Mouse (Mus musculus) limb, embryonic 13.5 days (tissue): Measurements from ENCODE around the gene Cfap20. TPM values are rescaled to one million over a fixed set of nuclear protein-coding genes. Genes with fewer than 3 reads are reported as not detected.

Source experiments
- ATAC-seq: fragments of 200-750 bp; cut with Nextera tagmentation; 2 replicates; pipeline ENCODE4 v1.8.0; 2017; ENCODE audit warnings: low read depth, moderate number of reproducible peaks, moderate TSS enrichment; ENCODE audit not compliant: low FRiP score
- H3K27ac ChIP-seq: fragments of 300-500 bp; sonication (generic); 2 replicates; pipeline ENCODE4 v1.5.1; 2015; ENCODE audit warnings: inconsistent platforms, mild to moderate bottlenecking, moderate library complexity
- H3K27me3 ChIP-seq: fragments of 300-500 bp; sonication (generic); 2 replicates; pipeline ENCODE4 v1.6.1; 2015; ENCODE audit warnings: mild to moderate bottlenecking, inconsistent platforms
- H3K36me3 ChIP-seq: fragments of 300-500 bp; sonication (generic); 2 replicates; pipeline ENCODE4 v1.6.1; 2015; ENCODE audit warnings: inconsistent platforms, mild to moderate bottlenecking, moderate library complexity
- H3K4me1 ChIP-seq: fragments of 300-500 bp; sonication (generic); 2 replicates; pipeline ENCODE4 v1.6.1; 2015; ENCODE audit warnings: inconsistent platforms
- H3K4me2 ChIP-seq: fragments of 300-500 bp; sonication (generic); replicated peaks from 2 replicates; pipeline ENCODE4 v1.6.1; 2015; ENCODE audit warnings: inconsistent platforms, mild to moderate bottlenecking, moderate library complexity
- H3K4me3 ChIP-seq: fragments of 300-500 bp; sonication (generic); 2 replicates; pipeline ENCODE4 v1.5.1; 2015; ENCODE audit warnings: moderate library complexity, mild to moderate bottlenecking, inconsistent platforms
- H3K9ac ChIP-seq: fragments of 300-500 bp; sonication (generic); 2 replicates; pipeline ENCODE4 v1.6.1; 2015; ENCODE audit warnings: mild to moderate bottlenecking, inconsistent platforms
- H3K9me3 ChIP-seq: fragments of 300-500 bp; sonication (generic); 2 replicates; pipeline ENCODE4 v1.6.1; 2016; ENCODE audit warnings: inconsistent platforms
- WGBS: fragments of 180-500 bp; shearing (Covaris S2); methylation state at CpG from one replicate; pipeline ENCODE4 v1.1.7; 2015; 5-methylcytosine and 5-hydroxymethylcytosine counted together
- polyA plus RNA-seq: library from polyadenylated mRNA; unstranded; fragments of >200 nt; fragmentation: Nextera tagmentation; extraction: Ambion mirVana; gene quantifications from 2 replicates; pipeline ENCODE4 v1.2.1, GENCODE M21; 2015

Cfap20 gene
- polyA plus RNA-seq, 1 experiment from 2014 or later, result 154 TPM

GRCm38 (mm10) chr8:95435930-95436329 lies 1.3 kb upstream of the Cfap20 start:
- H3K9ac ChIP-seq, result no peak overlapping the region
- H3K4me1 ChIP-seq, result peaks cover 22% of the 10 kb centered on the region
- H3K4me2 ChIP-seq, result no peak overlapping the region
- no peak overlapping the region for H3K27ac ChIP-seq
- no peak overlapping the region for H3K4me3 ChIP-seq
- H3K36me3 ChIP-seq, result no peaks in the 10 kb centered on the region
- 93% methylated on average over 3 of the region's 3 CpGs for WGBS
- no peak for ATAC-seq
- H3K27me3 ChIP-seq, result no peaks in the 10 kb centered on the region
- H3K9me3 ChIP-seq, result no peaks in the 10 kb centered on the region

- Histone ChIP-seq H3K27ac (no peak overlapping the region), H3K36me3 (no peaks in the 10 kb centered on the region), H3K9me3 (no peaks in the 10 kb centered on the region), H3K4me1 (peaks cover 25% of the 10 kb centered on the region), H3K4me2 (no peak overlapping the region; the same call in 1 of the 2 replicates), H3K27me3 (no peaks in the 10 kb centered on the region), H3K4me3 (peak overlapping the region; percentile 95; the same call in 1 of the 2 replicates), H3K9ac (no peak overlapping the region)
- no peak for ATAC-seq
- 88% methylated on average over 9 of the region's 9 CpGs for WGBS
These were observed 802 bp upstream of the Cfap20 start for GRCm38 (mm10) chr8:95435471-95435870.

GRCm38 (mm10) chr8:95434233-95434632 lies 436 bp downstream of the Cfap20 start:
- no peaks in the 10 kb centered on the region for H3K36me3 ChIP-seq
- H3K4me2 ChIP-seq, result peak overlapping the region; percentile 91
- peak; percentile 60 for ATAC-seq
- no peaks in the 10 kb centered on the region for H3K27me3 ChIP-seq
- H3K4me3 ChIP-seq, result peak overlapping the region; percentile 95
- H3K9ac ChIP-seq, result peak overlapping the region; percentile 93
- H3K4me1 ChIP-seq, result peaks cover 37% of the 10 kb centered on the region
- under 1% methylated on average over 25 of the region's 25 CpGs for WGBS
- peak overlapping the region; percentile 87 for H3K27ac ChIP-seq
- H3K9me3 ChIP-seq, result no peaks in the 10 kb centered on the region

- Histone ChIP-seq H3K4me1 (peaks cover 46% of the 10 kb centered on the region), H3K27ac (no peak overlapping the region), H3K27me3 (no peaks in the 10 kb centered on the region), H3K9me3 (no peaks in the 10 kb centered on the region), H3K36me3 (no peaks in the 10 kb centered on the region), H3K9ac (peak overlapping the region; percentile 93), H3K4me3 (peak overlapping the region; percentile 95), H3K4me2 (peak overlapping the region; percentile 91)
- 65% methylated on average over 4 of the region's 4 CpGs for WGBS
- ATAC-seq, result no peak
These were observed 1.5 kb downstream of the Cfap20 start for GRCm38 (mm10) chr8:95433124-95433523.

- Histone ChIP-seq H3K36me3 (no peaks in the 10 kb centered on the region), H3K9me3 (no peaks in the 10 kb centered on the region), H3K27me3 (no peaks in the 10 kb centered on the region), H3K4me3 (peak overlapping the region; percentile 95; the same call in 1 of the 2 replicates), H3K4me2 (peak overlapping the region; percentile 91), H3K9ac (peak overlapping the region; percentile 93; the same call in 1 of the 2 replicates), H3K4me1 (peaks cover 53% of the 10 kb centered on the region), H3K27ac (no peak overlapping the region)
- WGBS, result 80% methylated on average over 3 of the region's 3 CpGs
- no peak for ATAC-seq
These were observed 2.2 kb downstream of the Cfap20 start for GRCm38 (mm10) chr8:95432471-95432870.

GRCm38 (mm10) chr8:95429945-95430344 lies 4.7 kb downstream of the Cfap20 start:
- no peaks in the 10 kb centered on the region for H3K36me3 ChIP-seq
- ATAC-seq, result no peak
- 40% methylated on average over 3 of the region's 3 CpGs for WGBS
- 0 out of 2 replicates have a peak overlapping the region, but pooled peaks have one; percentile 17 for H3K4me2 ChIP-seq
- H3K4me3 ChIP-seq, result no peak overlapping the region
- 0 out of 2 replicates have a peak overlapping the region, but pooled peaks have one; percentile 11 for H3K27ac ChIP-seq
- no peaks in the 10 kb centered on the region for H3K9me3 ChIP-seq
- H3K27me3 ChIP-seq, result no peaks in the 10 kb centered on the region
- no peak overlapping the region for H3K9ac ChIP-seq
- H3K4me1 ChIP-seq, result peaks cover 62% of the 10 kb centered on the region

- Histone ChIP-seq H3K4me1 (peaks cover 53% of the 10 kb centered on the region), H3K9me3 (no peaks in the 10 kb centered on the region), H3K27ac (peak overlapping the region; percentile 53), H3K9ac (0 out of 2 replicates have a peak overlapping the region, but pooled peaks have one; percentile 1), H3K4me3 (no peak overlapping the region), H3K27me3 (no peaks in the 10 kb centered on the region), H3K36me3 (peaks cover 5% of the 10 kb centered on the region), H3K4me2 (peak overlapping the region; percentile 28; the same call in 1 of the 2 replicates)
- 36% methylated on average over 12 of the region's 12 CpGs for WGBS
- ATAC-seq, result no peak
These were observed 6.8 kb downstream of the Cfap20 start for GRCm38 (mm10) chr8:95427594-95428535.

- WGBS, result 71% methylated on average over 2 of the region's 2 CpGs
These were observed 7.8 kb downstream of the Cfap20 start for GRCm38 (mm10) chr8:95426781-95427281.

GRCm38 (mm10) chr8:95424682-95425081 lies 10.0 kb downstream of the Cfap20 start:
- H3K4me3 ChIP-seq, result no peak overlapping the region
- no peak overlapping the region for H3K9ac ChIP-seq
- H3K4me1 ChIP-seq, result peaks cover 33% of the 10 kb centered on the region
- H3K27me3 ChIP-seq, result no peaks in the 10 kb centered on the region
- H3K36me3 ChIP-seq, result peaks cover 36% of the 10 kb centered on the region
- no peaks in the 10 kb centered on the region for H3K9me3 ChIP-seq
- H3K4me2 ChIP-seq, result no peak overlapping the region
- ATAC-seq, result no peak
- 93% methylated on average over 7 of the region's 7 CpGs for WGBS
- no peak overlapping the region for H3K27ac ChIP-seq

More at GRCm38 (mm10) chr8:95426781-95427281, 7.8 kb downstream of the Cfap20 start:
- no peak overlapping the region for H3K9ac ChIP-seq
- H3K36me3 ChIP-seq, result peaks cover 15% of the 10 kb centered on the region
- no peak for ATAC-seq
- peaks cover 43% of the 10 kb centered on the region for H3K4me1 ChIP-seq
- H3K27ac ChIP-seq, result peak overlapping the region; percentile 53; the same call in 1 of the 2 replicates
- no peak overlapping the region for H3K4me3 ChIP-seq
- no peaks in the 10 kb centered on the region for H3K9me3 ChIP-seq
- 0 out of 2 replicates have a peak overlapping the region, but pooled peaks have one; percentile 11 for H3K4me2 ChIP-seq
- no peaks in the 10 kb centered on the region for H3K27me3 ChIP-seq

GRCm38 (mm10) chr8:95422193-95422810 lies 12.4 kb downstream of the Cfap20 start:
- ATAC-seq, result no peak
- peaks cover 44% of the 10 kb centered on the region for H3K36me3 ChIP-seq
- 92% methylated on average over 14 of the region's 14 CpGs for WGBS

GRCm38 (mm10) chr8:95411309-95411972 lies 23.2 kb downstream of the Cfap20 start:
- ATAC-seq, result no peak
- 0 out of 2 replicates have a peak, but pooled peaks cover 3% of the 10 kb centered on the region for H3K9me3 ChIP-seq
- H3K27me3 ChIP-seq, result no peaks in the 10 kb centered on the region
- WGBS, result 47% methylated on average over 10 of the region's 10 CpGs
- H3K9ac ChIP-seq, result no peak overlapping the region
- H3K4me2 ChIP-seq, result no peak overlapping the region
- H3K27ac ChIP-seq, result no peak overlapping the region; the same call in 1 of the 2 replicates
- no peaks in the 10 kb centered on the region for H3K36me3 ChIP-seq
- peaks cover 7% of the 10 kb centered on the region; the same call in 1 of the 2 replicates for H3K4me1 ChIP-seq
- H3K4me3 ChIP-seq, result no peak overlapping the region

More at GRCm38 (mm10) chr8:95422193-95422810, 12.4 kb downstream of the Cfap20 start:
- peaks cover 11% of the 10 kb centered on the region for H3K4me1 ChIP-seq
- H3K9me3 ChIP-seq, result no peaks in the 10 kb centered on the region
- H3K4me3 ChIP-seq, result no peak overlapping the region
- no peak overlapping the region for H3K9ac ChIP-seq
- no peak overlapping the region for H3K4me2 ChIP-seq
- no peak overlapping the region for H3K27ac ChIP-seq
- H3K27me3 ChIP-seq, result no peaks in the 10 kb centered on the region
